Mouse (Mus musculus) neutrophil, adult 5-6 weeks (primary cell): ENCODE data around the gene Pparg. TPM values are rescaled to one million over a fixed set of nuclear protein-coding genes. Genes with fewer than 3 reads are reported as not detected.

ENCODE experiments used
- ATAC-seq: fragments of 151-379, 151-347 bp; 2 replicates; pipeline ENCODE4 v1.8.0; 2017; ENCODE audit warnings: mild to moderate bottlenecking, moderate TSS enrichment; ENCODE audit not compliant: insufficient number of reproducible peaks, poor library complexity, low FRiP score, severe bottlenecking; ENCODE audit errors: extremely low read depth
- total RNA-seq: library from RNA; stranded (forward); fragments of 200-1000 nt; gene quantifications from 2 replicates; pipeline ENCODE4 v1.2.3, GENCODE M21; 2017

The Pparg gene
- total RNA-seq, 1 experiment from 2014 or later, result 0.93 TPM

- no peak for ATAC-seq
These were observed 15.7 kb upstream of the Pparg start for GRCm38 (mm10) chr6:115345013-115345412.

DNA sequence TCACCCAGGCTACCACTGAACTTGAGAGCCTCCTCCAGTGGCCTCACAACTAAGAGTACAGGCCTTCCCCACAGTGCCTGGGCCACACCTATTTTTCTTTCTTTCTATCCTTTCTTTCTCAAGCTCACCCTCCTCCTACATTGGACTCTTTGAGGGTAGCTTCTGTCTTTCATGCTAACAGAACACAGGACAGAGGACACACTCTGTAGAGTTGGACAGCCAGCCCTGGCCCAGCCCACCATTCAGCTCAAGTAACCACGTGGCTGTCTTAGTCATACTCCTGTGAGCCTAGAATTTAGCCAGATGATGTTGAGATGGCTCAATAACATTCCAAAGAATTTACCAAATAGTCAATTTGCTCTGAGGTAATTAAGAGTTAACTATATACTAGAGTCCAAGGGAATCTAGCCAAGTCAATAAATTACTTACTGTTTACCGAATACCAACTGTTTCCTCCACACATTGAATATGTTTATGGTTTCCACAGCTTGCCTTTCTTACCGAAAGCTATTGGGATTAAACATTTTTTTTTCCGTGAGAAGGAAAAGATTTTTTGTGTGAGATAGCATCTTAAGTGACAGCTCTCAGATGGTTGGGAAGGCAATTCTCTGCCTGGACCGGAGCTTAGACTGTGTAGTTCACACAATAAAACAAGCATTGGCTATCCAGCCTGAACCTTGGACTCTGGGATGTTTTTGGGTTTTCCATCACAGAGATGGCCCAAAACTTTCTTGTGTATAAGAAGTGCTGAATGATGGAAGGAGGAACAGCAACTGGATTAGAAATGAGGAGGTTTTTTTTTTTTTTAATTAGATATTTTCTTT, 10.9 kb upstream of the Pparg start:
- ATAC-seq, result no peak

DNA sequence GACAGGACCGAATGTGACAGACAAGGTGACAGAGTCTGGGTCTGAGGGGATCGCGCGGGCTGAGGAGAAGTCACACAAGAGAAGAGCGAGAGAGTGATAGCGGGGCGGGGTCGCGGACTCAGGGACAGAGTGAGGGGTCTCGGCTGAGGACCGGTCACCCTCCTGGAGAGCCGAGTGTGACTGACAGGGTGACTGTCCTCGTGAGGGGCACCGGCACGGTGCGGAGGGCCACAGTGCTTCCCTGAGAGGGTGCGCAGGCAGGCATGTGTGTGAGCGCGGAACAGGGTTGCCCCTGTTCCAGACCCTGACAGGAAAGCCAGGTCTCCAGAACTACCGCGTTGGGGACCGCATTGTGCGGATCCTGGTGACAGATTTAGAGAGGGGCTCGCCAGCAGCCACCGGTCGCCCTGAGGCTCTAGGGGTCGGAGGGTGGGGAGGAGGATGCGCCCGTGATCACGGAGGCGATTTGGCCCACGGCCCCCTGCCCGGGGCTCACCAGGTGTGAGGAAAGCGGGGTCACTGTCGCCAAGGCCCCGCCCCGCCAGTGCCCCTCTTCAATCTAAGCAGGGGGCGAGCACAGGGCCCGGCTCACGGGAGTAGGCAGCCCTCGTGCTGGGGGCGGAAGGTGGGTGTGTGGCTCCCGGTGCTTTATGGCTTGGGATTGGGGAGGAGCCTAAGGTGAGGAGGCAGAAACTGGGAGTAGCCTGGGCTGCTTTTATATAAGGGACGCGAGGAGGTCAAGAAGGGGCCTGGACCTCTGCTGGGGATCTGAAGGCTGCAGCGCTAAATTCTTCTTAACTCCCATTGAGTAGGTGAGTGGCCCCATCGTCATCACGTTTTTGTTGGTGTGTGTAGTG, 1.1 kb downstream of the Pparg start:
- ATAC-seq, result no peak

DNA sequence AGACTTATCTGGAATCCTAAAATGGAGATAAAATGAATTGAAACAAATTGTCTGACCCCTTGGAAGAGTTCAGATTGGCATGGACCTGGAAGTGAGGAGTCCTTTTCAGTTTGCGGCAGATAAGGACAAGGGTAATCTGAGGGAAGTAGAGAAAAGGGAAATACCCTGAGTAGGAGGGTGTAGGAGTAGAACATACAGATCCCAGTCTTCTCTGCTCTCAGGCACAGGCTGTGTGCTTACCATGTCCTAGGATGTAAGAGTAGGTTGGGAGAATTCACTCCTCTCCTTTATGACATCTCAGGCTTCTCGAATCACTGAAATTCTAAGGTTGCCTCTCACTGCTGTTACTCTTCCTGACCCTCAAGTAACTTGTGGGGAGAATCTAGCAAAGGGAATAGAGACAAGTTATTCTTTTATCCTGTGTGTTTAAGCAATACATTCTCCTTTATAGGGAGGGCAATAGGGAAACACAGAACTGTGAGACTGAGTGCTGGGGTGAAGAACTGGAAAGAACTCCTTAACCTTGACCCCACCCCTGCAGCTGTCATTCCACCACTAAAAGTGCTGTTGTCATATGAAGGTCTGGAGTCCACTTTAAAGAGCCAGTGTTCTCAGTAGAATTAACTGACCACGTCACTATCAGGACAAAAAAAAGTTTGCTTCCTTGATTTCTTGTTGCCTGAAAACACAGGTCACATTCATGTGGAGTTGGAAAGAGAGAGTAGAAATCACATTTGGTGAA, 6.3 kb downstream of the Pparg start:
- ATAC-seq, result no peak

DNA sequence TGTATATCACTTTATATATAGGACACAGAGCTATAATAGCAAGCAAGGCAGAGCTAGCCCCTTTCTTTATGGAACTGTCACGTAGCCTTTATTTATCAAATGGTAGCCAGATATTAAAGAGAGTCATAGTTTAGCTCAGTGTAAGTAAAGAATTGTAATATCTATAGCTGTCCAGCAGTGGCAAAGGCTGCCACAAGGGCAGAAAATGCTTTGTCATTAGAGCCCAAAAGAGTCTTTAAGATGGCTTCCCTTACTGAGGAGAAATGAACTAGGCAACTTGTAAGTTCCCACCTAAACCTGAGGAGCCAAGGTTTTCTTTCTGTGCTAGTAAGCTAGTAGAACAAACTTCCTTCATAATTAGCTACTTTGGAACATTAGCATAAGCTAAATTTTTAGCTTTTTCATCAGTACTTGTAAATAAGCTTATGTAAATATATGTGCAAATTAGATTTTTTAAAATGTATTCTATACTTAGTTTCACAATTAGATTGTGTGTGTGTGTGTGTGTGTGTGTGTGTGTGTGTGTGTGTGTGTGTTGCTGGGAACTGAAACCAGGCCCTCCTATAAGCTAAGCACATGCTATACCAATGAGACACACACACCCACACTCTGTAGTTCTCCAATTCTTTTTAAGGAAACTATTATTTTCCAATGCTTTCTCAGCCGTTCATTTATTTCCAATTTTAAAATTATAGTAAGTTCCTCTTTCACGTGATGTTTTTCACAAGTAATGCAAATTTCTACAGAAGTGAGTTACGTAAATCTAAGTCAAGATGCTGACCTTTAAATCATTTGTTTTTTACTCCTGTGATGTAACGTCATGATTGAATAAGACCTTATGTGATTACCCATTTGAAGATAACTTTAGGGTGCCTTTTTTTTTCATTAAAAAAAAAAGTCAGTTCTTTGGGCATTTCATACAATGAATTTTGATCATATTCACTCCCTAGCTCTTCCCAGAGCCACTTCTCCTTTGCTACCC, 14.4 kb downstream of the Pparg start:
- no peak for ATAC-seq

GRCm38 (mm10) chr6:115380596-115380995, 19.8 kb downstream of the Pparg start:
- no peak for ATAC-seq

- ATAC-seq, result no peak
These were observed 22.0 kb downstream of the Pparg start for GRCm38 (mm10) chr6:115382712-115383111.

DNA sequence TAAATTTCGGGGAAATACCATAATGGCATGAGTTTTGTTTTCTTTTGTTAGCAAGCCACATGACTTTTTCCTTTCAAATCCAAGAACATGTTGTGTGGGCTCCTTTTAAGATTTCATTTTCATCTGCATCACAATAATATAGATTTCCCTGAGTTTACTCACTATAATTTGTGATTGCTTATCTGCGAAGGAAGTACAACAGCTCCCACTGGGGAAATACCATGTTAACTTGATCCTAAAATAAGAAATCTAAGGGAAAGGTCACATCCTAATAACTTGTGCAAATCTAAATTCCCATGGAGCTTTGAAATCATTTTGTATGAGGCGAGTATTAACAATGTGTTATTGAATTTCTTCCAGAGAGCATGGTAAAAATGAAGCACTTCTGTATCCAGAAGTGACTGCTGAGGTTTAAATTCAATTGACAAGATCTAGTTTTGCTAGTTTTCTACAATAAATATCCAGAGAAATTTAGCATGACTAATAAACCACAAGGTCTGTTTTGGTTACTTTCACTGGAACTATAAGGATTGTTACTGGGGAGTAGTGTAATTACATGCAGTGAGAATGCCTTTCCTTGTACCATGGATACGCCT, 29.3 kb downstream of the Pparg start:
- no peak for ATAC-seq

- no peak for ATAC-seq
These were observed 36.2 kb downstream of the Pparg start for GRCm38 (mm10) chr6:115396911-115397310.

DNA sequence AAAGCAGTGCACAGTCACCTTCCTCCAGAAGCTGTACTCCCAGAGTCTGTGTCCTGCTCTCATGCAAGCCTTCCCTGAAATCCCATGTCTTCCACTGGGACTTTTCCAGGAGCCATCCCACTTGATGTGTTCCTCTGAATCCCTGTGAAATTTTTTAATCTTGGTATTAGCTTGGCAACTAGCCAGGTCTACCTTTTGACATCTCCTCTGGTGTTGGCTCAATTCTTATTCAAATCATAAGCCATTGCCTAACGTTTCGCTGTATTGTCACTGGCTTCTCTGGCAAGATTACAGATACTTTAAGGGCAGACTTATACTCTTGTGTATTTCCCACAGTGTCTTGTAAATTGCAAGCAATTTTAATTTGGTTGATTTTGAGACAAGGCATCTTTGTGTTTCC, 43.6 kb downstream of the Pparg start:
- ATAC-seq, result no peak

DNA sequence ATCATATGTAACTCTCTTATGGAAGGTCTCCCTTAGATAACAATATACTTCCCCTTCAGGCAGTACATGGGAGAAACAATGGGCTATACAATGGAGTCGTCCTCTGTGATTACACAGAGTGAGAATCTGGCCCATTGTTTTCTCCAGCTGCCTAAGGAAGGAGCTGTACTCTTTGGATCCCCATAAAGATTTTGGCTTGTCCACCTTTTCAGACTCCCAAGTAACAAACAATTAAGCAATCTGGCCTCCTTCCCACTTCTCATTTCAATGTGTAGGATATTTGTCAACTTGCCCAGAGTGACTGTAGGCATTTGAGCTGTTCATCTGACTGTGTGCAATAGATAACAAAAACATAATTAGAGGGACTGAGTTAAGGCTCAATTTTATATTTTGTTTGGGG, 50.7 kb downstream of the Pparg start:
- ATAC-seq, result no peak

DNA sequence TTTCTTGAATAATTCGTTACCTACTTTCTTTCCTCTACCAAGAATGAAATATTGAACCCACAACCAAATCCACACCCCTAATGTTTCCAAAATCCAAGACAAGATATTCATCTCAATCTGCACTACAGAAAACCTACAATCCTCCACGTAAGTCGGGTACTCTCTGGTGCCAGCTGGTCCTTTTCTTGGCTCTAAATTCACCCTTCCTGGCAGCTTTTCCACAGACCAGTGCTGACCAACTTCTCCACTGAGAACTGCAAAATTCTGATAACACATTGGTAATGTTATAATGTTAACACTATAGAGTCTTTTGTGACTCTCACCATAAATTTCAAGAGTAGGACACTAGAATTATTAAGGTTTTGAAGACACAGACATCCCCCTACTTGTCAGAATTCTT, 57.4 kb downstream of the Pparg start:
- ATAC-seq, result no peak

GRCm38 (mm10) chr6:115418964-115419363, 58.2 kb downstream of the Pparg start:
- ATAC-seq, result no peak

DNA sequence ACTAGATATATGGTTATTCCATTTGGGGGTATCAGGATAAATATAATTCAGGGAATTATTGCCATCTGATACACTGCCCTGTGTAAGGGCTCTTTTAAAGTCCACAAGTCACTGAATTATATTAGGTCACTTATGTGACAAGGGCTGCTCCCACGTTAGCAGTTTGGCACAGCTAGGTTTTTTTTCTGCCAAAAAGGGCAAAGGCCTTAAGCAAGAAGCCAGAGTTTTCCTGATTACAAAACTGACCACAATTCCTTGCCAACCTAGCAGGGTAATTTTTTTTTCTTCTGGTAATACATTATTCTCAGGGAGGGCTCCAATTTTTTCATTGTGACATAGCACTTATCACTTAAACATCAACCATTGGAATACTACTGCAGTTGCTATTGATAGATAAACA, 60.2 kb downstream of the Pparg start:
- no peak for ATAC-seq

DNA sequence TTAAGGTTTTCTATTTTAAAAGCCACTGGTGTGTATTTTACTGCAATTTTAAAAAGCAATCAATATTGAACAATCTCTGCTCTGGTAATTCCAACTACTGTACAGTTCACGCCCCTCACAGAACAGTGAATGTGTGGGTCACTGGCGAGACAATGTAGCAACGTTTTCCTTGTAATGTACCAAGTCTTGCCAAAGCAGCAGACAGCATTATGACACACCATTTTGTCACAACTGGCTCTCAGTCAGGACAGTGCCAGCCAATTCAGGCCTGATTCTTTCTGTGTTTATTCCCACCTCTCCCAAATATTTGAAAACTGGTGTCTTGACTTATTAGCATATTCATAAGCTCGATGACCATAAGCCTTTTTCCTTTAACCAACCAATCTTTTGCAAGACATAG, 60.9 kb downstream of the Pparg start:
- no peak for ATAC-seq

GRCm38 (mm10) chr6:115424433-115424832, 63.7 kb downstream of the Pparg start:
- ATAC-seq, result no peak

GRCm38 (mm10) chr6:115432726-115433125, 72.0 kb downstream of the Pparg start:
- no peak for ATAC-seq

- no peak for ATAC-seq
These were observed 73.3 kb downstream of the Pparg start for GRCm38 (mm10) chr6:115434054-115434453.
